Mouse (Mus musculus) MEL (cell line): Measurements from ENCODE around the gene Golga2. TPM values are rescaled to one million over a fixed set of nuclear protein-coding genes. Genes with fewer than 3 reads are reported as not detected.

ENCODE experiments used
- DNase-seq: peaks from one replicate; pipeline ENCODE4 v3.0.0; 2011; ENCODE audit warnings: low read depth, low spot score
- H3K27ac ChIP-seq: 2 replicates; pipeline ENCODE4 v1.5.1; 2012; ENCODE audit warnings: low read depth, mild to moderate bottlenecking, control low read depth, low read length, moderate library complexity; ENCODE audit not compliant: control insufficient read depth
- H3K27me3 ChIP-seq, 2 experiments: fragments of 150-350 bp in 1 of 2; sonication (generic) in 1 of 2; 2 replicates each; pipeline ENCODE4 v1.6.1; 2012; ENCODE audit warnings: low read length in 2 of 2, mild to moderate bottlenecking in 2 of 2, improper control_type of control experiment in 1 of 2, moderate library complexity in 1 of 2; ENCODE audit not compliant: insufficient read depth in 2 of 2, control insufficient read depth in 1 of 2
- H3K36me3 ChIP-seq, 2 experiments: 2 replicates each; pipeline ENCODE4 v1.6.1; 2012 to 2014; ENCODE audit warnings: low read length in 2 of 2, improper control_type of control experiment in 1 of 2, inconsistent platforms in 1 of 2, mild to moderate bottlenecking in 1 of 2; ENCODE audit not compliant: insufficient read depth in 2 of 2, control insufficient read depth in 1 of 2
- H3K4me1 ChIP-seq, 2 experiments: fragments of 150-350 bp in 1 of 2; sonication (generic) in 1 of 2; 2 replicates each; pipeline ENCODE4 v1.6.1; 2012; ENCODE audit warnings: low read length in 2 of 2, improper control_type of control experiment in 1 of 2, mild to moderate bottlenecking in 1 of 2; ENCODE audit not compliant: insufficient read depth in 2 of 2, control insufficient read depth in 1 of 2
- H3K4me3 ChIP-seq, 2 experiments: fragments of 150-350 bp in 1 of 2; sonication (generic) in 1 of 2; 2 replicates each; pipeline ENCODE4 v1.5.1; 2012; ENCODE audit warnings: low read depth in 2 of 2, low read length in 2 of 2, mild to moderate bottlenecking in 2 of 2, moderate library complexity in 2 of 2, control low read depth in 1 of 2, improper control_type of control experiment in 1 of 2; ENCODE audit not compliant: control insufficient read depth in 1 of 2, insufficient read depth in 1 of 2
- H3K79me2 ChIP-seq: 2 replicates; pipeline ENCODE4 v1.6.1; 2012; ENCODE audit warnings: mild to moderate bottlenecking, low read length, moderate library complexity; ENCODE audit not compliant: control insufficient read depth, poor library complexity, insufficient read depth
- H3K9ac ChIP-seq: 2 replicates; pipeline ENCODE4 v1.6.1; 2012; ENCODE audit warnings: low read depth, mild to moderate bottlenecking, control low read depth, low read length, moderate library complexity; ENCODE audit not compliant: control insufficient read depth, poor library complexity, severe bottlenecking
- H3K9me3 ChIP-seq: fragments of 150-350 bp; sonication (generic); replicated peaks from 2 replicates; pipeline ENCODE4 v1.6.1; 2012; ENCODE audit warnings: mild to moderate bottlenecking, low read length, improper control_type of control experiment, moderate library complexity; ENCODE audit not compliant: insufficient read depth
- BHLHE40 ChIP-seq: IDR thresholded peaks from 2 replicates; pipeline ENCODE4 v1.6.1; 2012; ENCODE audit warnings: low read depth, mild to moderate bottlenecking, inconsistent platforms, low read length, improper control_type of control experiment, borderline replicate concordance
- CHD2 ChIP-seq: IDR thresholded peaks from 2 replicates; pipeline ENCODE4 v1.6.1; 2011; ENCODE audit warnings: low read length, improper control_type of control experiment
- CTCF ChIP-seq, 3 experiments: IDR thresholded peaks in 2 of 3; conservative IDR thresholded peaks in 1 of 3; 2 replicates each; pipeline ENCODE4 v1.5.1; 2011 to 2012; ENCODE audit warnings: low read length in 3 of 3, low read depth in 2 of 3, mild to moderate bottlenecking in 2 of 3, improper control_type of control experiment in 1 of 3, inconsistent platforms in 1 of 3, mixed read lengths in 1 of 3, moderate library complexity in 1 of 3; ENCODE audit not compliant: control insufficient read depth in 1 of 3, insufficient read depth in 1 of 3, poor library complexity in 1 of 3, severe bottlenecking in 1 of 3
- E2F4 ChIP-seq: IDR thresholded peaks from 2 replicates; pipeline ENCODE4 v1.6.1; 2011; ENCODE audit warnings: low read depth, low read length, improper control_type of control experiment, borderline replicate concordance
- EP300 ChIP-seq, 2 experiments: IDR thresholded peaks; 2 replicates each; pipeline ENCODE4 v1.6.1; 2011; ENCODE audit warnings: improper control_type of control experiment in 2 of 2, low read length in 2 of 2, low read depth in 1 of 2, mild to moderate bottlenecking in 1 of 2
- ETS1 ChIP-seq: IDR thresholded peaks from 2 replicates; pipeline ENCODE4 v1.6.1; 2012; ENCODE audit warnings: low read depth, mild to moderate bottlenecking, inconsistent platforms, low read length, improper control_type of control experiment, moderate library complexity
- GABPA ChIP-seq: IDR thresholded peaks from 2 replicates; pipeline ENCODE4 v1.6.1; 2012; ENCODE audit warnings: low read depth, mild to moderate bottlenecking, inconsistent platforms, low read length, improper control_type of control experiment, moderate library complexity
- GATA1 ChIP-seq: IDR thresholded peaks from 2 replicates; pipeline ENCODE4 v1.6.1; 2011; ENCODE audit warnings: low read depth, low read length, improper control_type of control experiment
- HCFC1 ChIP-seq: IDR thresholded peaks from 2 replicates; pipeline ENCODE4 v1.6.1; 2012; ENCODE audit warnings: low read depth, mild to moderate bottlenecking, inconsistent platforms, low read length, improper control_type of control experiment, moderate library complexity
- JUND ChIP-seq: IDR thresholded peaks from 2 replicates; pipeline ENCODE4 v1.6.1; 2011; ENCODE audit warnings: low read depth, mild to moderate bottlenecking, improper control_type of control experiment, low read length
- KAT2A ChIP-seq: conservative IDR thresholded peaks from 2 replicates; pipeline ENCODE4 v1.6.1; 2012; ENCODE audit warnings: low read depth, low read length, improper control_type of control experiment, inconsistent platforms
- MAFK ChIP-seq: IDR thresholded peaks from 2 replicates; pipeline ENCODE4 v1.6.1; 2011; ENCODE audit warnings: low read depth, mild to moderate bottlenecking, low read length, improper control_type of control experiment, borderline replicate concordance
- MXI1 ChIP-seq: IDR thresholded peaks from 2 replicates; pipeline ENCODE4 v1.6.1; 2011; ENCODE audit warnings: mild to moderate bottlenecking, low read depth, low read length, improper control_type of control experiment
- MYB ChIP-seq: IDR thresholded peaks from 2 replicates; pipeline ENCODE4 v1.6.1; 2011; ENCODE audit warnings: mild to moderate bottlenecking, low read depth, low read length, improper control_type of control experiment
- NELFE ChIP-seq: IDR thresholded peaks from 2 replicates; pipeline ENCODE4 v1.6.1; 2011; ENCODE audit warnings: low read depth, low read length, improper control_type of control experiment
- POLR2AphosphoS5 ChIP-seq: IDR thresholded peaks from 2 replicates; pipeline ENCODE4 v1.6.1; 2012; ENCODE audit warnings: low read depth, borderline replicate concordance, mild to moderate bottlenecking, inconsistent platforms, low read length, moderate library complexity, mixed read lengths
- RAD21 ChIP-seq: IDR thresholded peaks from 2 replicates; pipeline ENCODE4 v1.6.1; 2011; ENCODE audit warnings: mild to moderate bottlenecking, low read depth, low read length, improper control_type of control experiment
- SIN3A ChIP-seq: IDR thresholded peaks from 2 replicates; pipeline ENCODE4 v1.6.1; 2012; ENCODE audit warnings: low read length, improper control_type of control experiment, inconsistent platforms
- SMC3 ChIP-seq: IDR thresholded peaks from 2 replicates; pipeline ENCODE4 v1.6.1; 2011; ENCODE audit warnings: low read depth, low read length, improper control_type of control experiment
- TAL1 ChIP-seq: IDR thresholded peaks from 2 replicates; pipeline ENCODE4 v1.6.1; 2012; ENCODE audit warnings: mild to moderate bottlenecking, inconsistent platforms, low read length, moderate library complexity, mixed read lengths
- TBP ChIP-seq: IDR thresholded peaks from 2 replicates; pipeline ENCODE4 v1.8.0; 2011; ENCODE audit warnings: low read depth, low read length, improper control_type of control experiment
- TCF12 ChIP-seq: IDR thresholded peaks from 2 replicates; pipeline ENCODE4 v1.6.1; 2014; ENCODE audit warnings: low read depth, mild to moderate bottlenecking, inconsistent platforms, low read length, improper control_type of control experiment, moderate library complexity
- UBTF ChIP-seq: IDR thresholded peaks from 2 replicates; pipeline ENCODE4 v1.6.1; 2012; ENCODE audit warnings: low read depth, mild to moderate bottlenecking, inconsistent platforms, low read length, improper control_type of control experiment, moderate library complexity, borderline replicate concordance; ENCODE audit not compliant: insufficient read depth
- USF1 ChIP-seq: IDR thresholded peaks from 2 replicates; pipeline ENCODE4 v1.6.1; 2014; ENCODE audit warnings: low read depth, mild to moderate bottlenecking, inconsistent platforms, low read length, improper control_type of control experiment, moderate library complexity
- USF2 ChIP-seq, 2 experiments: IDR thresholded peaks; 2 replicates each; pipeline ENCODE4 v1.6.1; 2011 to 2012; ENCODE audit warnings: improper control_type of control experiment in 2 of 2, low read length in 2 of 2, borderline replicate concordance in 1 of 2, inconsistent platforms in 1 of 2, low read depth in 1 of 2, mild to moderate bottlenecking in 1 of 2; ENCODE audit not compliant: insufficient read depth in 1 of 2
- ZC3H11A ChIP-seq: IDR thresholded peaks from 2 replicates; pipeline ENCODE4 v1.6.1; 2012; ENCODE audit warnings: low read depth, mild to moderate bottlenecking, inconsistent platforms, low read length, improper control_type of control experiment
- ZKSCAN1 ChIP-seq: IDR thresholded peaks from 2 replicates; pipeline ENCODE4 v1.6.1; 2012; ENCODE audit warnings: low read depth, mild to moderate bottlenecking, inconsistent platforms, low read length, improper control_type of control experiment, moderate library complexity
- ZMIZ1 ChIP-seq: IDR thresholded peaks from 2 replicates; pipeline ENCODE4 v1.6.1; 2012; ENCODE audit warnings: low read depth, mild to moderate bottlenecking, inconsistent platforms, low read length, improper control_type of control experiment, moderate library complexity
- ZNF384 ChIP-seq: IDR thresholded peaks from 2 replicates; pipeline ENCODE4 v1.6.1; 2012; ENCODE audit warnings: low read depth, mild to moderate bottlenecking, inconsistent platforms, low read length, improper control_type of control experiment
- polyA plus RNA-seq, 2 experiments: library from polyadenylated mRNA; stranded (reverse) in 1 of 2; unstranded in 1 of 2; fragments of >175 nt in 1 of 2; fragments of >200 nt in 1 of 2; gene quantifications; 2 replicates each; pipeline versions ENCODE4 v1.2.1 to v1.2.4; 2012; ENCODE audit warnings: low replicate concordance in 2 of 2, low read depth in 1 of 2; ENCODE audit not compliant: insufficient read length in 2 of 2, insufficient read depth in 1 of 2, missing spikeins in 1 of 2
- total RNA-seq: library from RNA; depleted of rRNA; stranded (reverse); fragments of 300-350 nt; gene quantifications from 2 replicates; pipeline ENCODE4 v1.2.3, GENCODE M21; 2012

Gene Golga2
- total and polyA plus RNA-seq, 3 experiments = 20.3 to 38.6 TPM; not detected in 1

DNA sequence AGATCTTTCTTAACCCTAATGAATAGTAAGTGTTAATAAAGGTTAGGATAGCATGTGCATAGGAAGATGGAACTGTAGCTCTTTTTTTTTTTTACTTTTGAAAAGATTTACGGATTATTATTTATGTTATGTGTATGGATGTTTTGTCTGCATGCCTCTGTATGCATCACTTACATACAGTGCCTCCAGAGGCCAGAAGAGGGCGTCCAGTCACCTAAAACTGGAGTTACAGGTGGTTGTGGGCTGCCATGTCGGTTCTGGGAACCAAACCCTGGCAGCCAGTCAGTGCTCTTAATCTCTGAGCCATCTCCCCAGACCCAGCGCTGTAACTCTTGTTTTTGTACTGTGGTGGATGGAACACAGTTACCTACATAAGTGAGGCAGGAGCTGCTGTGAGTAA is 37.1 kb downstream of the Golga2 start:
- Histone ChIP-seq H3K4me3 (no peak overlapping the region), H3K79me2 (no peaks in the 10 kb centered on the region), H3K9ac (no peak overlapping the region), H3K4me1 (no peaks in the 10 kb centered on the region), H3K27me3 (peaks cover 1 to 3% of the 10 kb centered on the region in 2 experiments; a peak in 3 of 4 replicates), H3K27ac (no peak overlapping the region), H3K36me3 (no peaks in the 10 kb centered on the region), H3K9me3 (no peaks in the 10 kb centered on the region)
- peak; percentile 25 for DNase-seq
- TF ChIP-seq GATA1 (no peak), CTCF (IDR thresholded peaks at IDR 0.05 in 2 of 3, conservative IDR thresholded peaks at IDR 0.05 in 1 of 3; ENCODE audit: control insufficient read depth in 1 of 3, insufficient read depth in 1 of 3, low read depth in 2 of 3, low read length in 3 of 3, poor library complexity in 1 of 3, severe bottlenecking in 1 of 3) (peak in 2 of 3 experiments; percentile 37 to 53; a peak in 4 of 6 replicates), ZMIZ1 (no peak), ZKSCAN1 (no peak), TCF12 (no peak), ZC3H11A (peak; percentile 38; the same call in 1 of the 2 replicates), ZNF384 (no peak), KAT2A (no peak), SMC3 (peak; percentile 43; the same call in 1 of the 2 replicates), MYB (no peak), NELFE (no peak), E2F4 (no peak), EP300 (IDR thresholded peaks at IDR 0.05; ENCODE audit: low read depth in 1 of 2, low read length in 2 of 2) (no peak), POLR2AphosphoS5 (no peak), MAFK (no peak), USF2 (IDR thresholded peaks at IDR 0.05; ENCODE audit: borderline replicate concordance in 1 of 2, insufficient read depth in 1 of 2, low read depth in 1 of 2, low read length in 2 of 2) (no peak), TBP (no peak), HCFC1 (no peak), USF1 (no peak), SIN3A (no peak), JUND (no peak), UBTF (no peak), MXI1 (no peak), CHD2 (no peak), GABPA (no peak), RAD21 (peak; percentile 31), BHLHE40 (no peak), ETS1 (no peak), TAL1 (no peak)
